Mouse (Mus musculus) adrenal gland, postnatal 0 days (tissue): ENCODE measurements around the gene Gm11595. TPM values are rescaled to one million over a fixed set of nuclear protein-coding genes. Genes with fewer than 3 reads are reported as not detected.

Experiments
- polyA plus RNA-seq: library from polyadenylated mRNA; unstranded; fragments of >200 nt; fragmentation: Nextera tagmentation; extraction: Ambion mirVana; gene quantifications from 2 replicates; pipeline ENCODE4 v1.2.1, GENCODE M21; 2015

The Gm11595 gene
- not detected in 2 replicates for polyA plus RNA-seq

DNA sequence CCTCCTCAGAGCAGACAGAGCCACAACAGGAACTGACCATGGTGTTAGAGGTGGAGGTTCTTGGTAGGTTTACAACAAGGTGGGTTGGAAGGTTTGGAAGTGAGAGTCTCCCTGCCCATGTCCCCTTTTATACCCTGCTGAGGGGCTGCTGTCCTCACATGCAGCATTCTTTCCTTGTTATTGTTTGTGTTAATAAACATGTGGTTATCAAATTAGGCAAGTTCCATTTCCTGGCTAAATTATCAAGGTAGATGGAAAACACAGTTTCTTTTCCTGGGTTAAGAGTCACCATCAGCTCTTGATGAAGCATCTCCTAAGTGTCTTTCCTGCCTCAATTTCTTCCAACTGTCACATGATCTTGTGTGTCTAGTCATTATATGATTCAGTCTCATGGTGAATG is at the start of gene Gm11595:
Gene Gm11595 (minus strand): TSS at position 101 of the 400 bp plus-strand sequence.

GRCm38 (mm10) chr11:99815566-99815965 is 42.9 kb upstream of the Gm11595 start, which contains the start of gene Gm11564:
Gene Gm11564 (minus strand): TSS chr11:99815666.

GRCm38 (mm10) chr11:99809792-99810191 is 37.1 kb upstream of the Gm11595 start, which contains the start of gene Krtap4-13:
Gene Krtap4-13 (minus strand): TSS chr11:99809892.

GRCm38 (mm10) chr11:99804346-99804745 is 31.6 kb upstream of the Gm11595 start, which contains the start of gene Gm11554:
Gene Gm11554 (minus strand): TSS chr11:99804446.

DNA sequence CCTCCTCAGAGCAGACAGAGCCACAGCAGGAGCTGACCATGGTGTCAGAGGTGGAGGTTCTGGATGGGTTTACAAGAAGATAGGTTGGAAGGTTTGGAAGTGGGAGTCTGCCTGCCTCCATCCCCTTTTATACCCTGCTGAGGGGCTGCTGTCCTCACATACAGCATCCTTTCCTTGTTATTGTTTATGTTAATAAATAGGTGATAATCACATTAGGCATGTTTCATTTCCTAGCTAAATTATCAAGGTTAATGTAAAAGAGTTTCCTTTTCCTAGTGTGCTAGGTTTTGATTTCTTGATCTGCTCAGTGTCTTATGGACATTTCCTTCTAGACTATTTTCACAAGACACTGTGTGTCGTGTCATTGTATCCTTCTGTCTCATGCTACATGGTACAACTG is 26.1 kb upstream of the Gm11595 start, which contains the start of gene Gm11569:
Gene Gm11569 (minus strand): TSS at position 101 of the 400 bp plus-strand sequence.

DNA sequence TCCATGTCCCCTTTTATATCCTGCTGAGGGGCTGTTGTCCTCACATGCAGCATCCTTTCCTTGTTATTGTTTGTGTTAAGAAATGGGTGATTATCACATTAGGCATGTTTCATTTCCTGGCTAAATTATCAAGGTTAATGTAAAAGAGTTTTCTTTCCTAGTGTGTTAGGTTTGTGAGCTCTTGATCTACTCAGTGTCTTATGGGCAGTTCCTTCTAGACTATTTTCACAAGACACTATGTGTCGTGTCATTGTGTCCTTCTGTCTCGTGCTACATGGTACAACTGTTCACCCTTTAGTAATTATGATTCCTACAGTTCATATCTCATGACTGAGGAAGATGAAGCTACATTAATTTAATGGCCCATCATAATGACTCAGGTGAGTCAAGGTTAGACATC is 20.7 kb upstream of the Gm11595 start, which contains the start of gene Gm11596:
Gene Gm11596 (minus strand): TSS at position 101 of the 400 bp plus-strand sequence.

GRCm38 (mm10) chr11:99784900-99785299 is 12.2 kb upstream of the Gm11595 start, which contains the start of gene Krtap4-9:
Gene Krtap4-9 (plus strand): TSS chr11:99785200.

DNA sequence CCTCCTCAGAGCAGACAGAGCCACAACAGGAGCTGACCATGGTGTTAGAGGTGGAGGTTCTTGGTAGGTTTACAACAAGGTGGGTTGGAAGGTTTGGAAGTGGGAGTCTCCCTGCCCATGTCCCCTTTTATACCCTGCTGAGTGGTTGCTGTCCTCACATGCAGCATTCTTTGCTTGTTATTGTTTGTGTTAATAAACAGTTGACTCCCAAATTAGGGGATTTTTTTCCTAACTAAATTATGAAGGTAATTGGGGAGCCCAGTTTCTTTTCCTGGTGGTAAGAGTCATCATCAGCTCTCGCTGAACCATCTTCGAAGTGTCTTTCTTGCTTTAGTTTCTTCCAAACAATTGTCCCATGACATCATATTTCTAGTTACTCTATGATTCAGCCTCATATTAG is 7.9 kb upstream of the Gm11595 start, which contains the start of gene Krtap4-8:
Gene Krtap4-8 (minus strand): TSS at position 101 of the 400 bp plus-strand sequence.

DNA sequence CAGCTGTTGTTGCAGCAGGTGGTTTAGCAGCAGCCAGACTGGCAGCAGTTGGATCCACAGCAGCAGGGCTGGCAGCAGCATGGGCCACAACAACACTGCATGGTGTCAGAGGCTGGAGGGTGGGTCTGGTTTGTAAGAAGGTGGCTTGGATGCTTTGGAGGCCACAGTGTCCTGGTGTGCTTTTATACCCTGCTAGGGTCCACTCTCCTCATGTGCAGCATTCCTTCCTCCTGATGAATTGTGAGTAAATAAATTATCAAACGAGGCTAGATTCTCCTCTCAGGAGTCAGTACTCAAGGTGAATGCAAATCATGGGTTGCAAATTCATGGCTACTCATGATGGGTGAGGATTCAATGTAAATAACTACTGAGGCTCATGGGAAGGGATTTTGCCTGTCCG is 38.5 kb downstream of the Gm11595 start, which contains the start of gene Gm14180:
Gene Gm14180 (minus strand): TSS at position 101 of the 400 bp plus-strand sequence.

Other genes with a start within 250 kb of the Gm11595 start
- gene Krt40, start 229.8 kb downstream of the Gm11595 start, polyA plus RNA-seq: not detected in 2 replicates
- gene Krtap3-3, start 222.0 kb downstream of the Gm11595 start, polyA plus RNA-seq: not detected in 2 replicates
- gene Krtap3-2, start 216.1 kb downstream of the Gm11595 start, polyA plus RNA-seq: not detected in 2 replicates
- not detected in 2 replicates for gene Gm11939, start 213.4 kb downstream of the Gm11595 start, polyA plus RNA-seq
- gene Krtap3-1, start 206.3 kb downstream of the Gm11595 start, polyA plus RNA-seq: not detected in 2 replicates
- not detected in 2 replicates for gene Krtap1-5, start 191.9 kb downstream of the Gm11595 start, polyA plus RNA-seq
- not detected in 2 replicates for gene Krtap1-4, start 189.3 kb downstream of the Gm11595 start, polyA plus RNA-seq
- gene Krtap1-3, start 181.6 kb downstream of the Gm11595 start, polyA plus RNA-seq: not detected in 2 replicates
- not detected in 2 replicates for gene Krtap9-3, start 174.8 kb downstream of the Gm11595 start, polyA plus RNA-seq
- not detected in 2 replicates for gene Gm11938, start 169.6 kb downstream of the Gm11595 start, polyA plus RNA-seq
- gene Gm11937, start 162.7 kb downstream of the Gm11595 start, polyA plus RNA-seq: not detected in 2 replicates
- not detected in 2 replicates for gene Krtap2-4, start 158.1 kb downstream of the Gm11595 start, polyA plus RNA-seq
- not detected in 2 replicates for gene Gm11562, start 152.5 kb downstream of the Gm11595 start, polyA plus RNA-seq
- gene Krtap4-1, start 144.7 kb downstream of the Gm11595 start, polyA plus RNA-seq: not detected in 2 replicates
- gene Krtap4-2, start 137.8 kb downstream of the Gm11595 start, polyA plus RNA-seq: not detected in 2 replicates
- gene Krtap4-7, start 128.8 kb downstream of the Gm11595 start, polyA plus RNA-seq: not detected in 2 replicates
- gene Gm11555, start 122.7 kb downstream of the Gm11595 start, polyA plus RNA-seq: not detected in 2 replicates
- gene Gm11563, start 114.0 kb downstream of the Gm11595 start, polyA plus RNA-seq: not detected in 2 replicates
- gene Krtap4-6, start 107.0 kb downstream of the Gm11595 start, polyA plus RNA-seq: not detected in 2 replicates
- gene Gm14190, start 82.2 kb downstream of the Gm11595 start, polyA plus RNA-seq: not detected in 2 replicates
- not detected in 2 replicates for gene Gm14180, start 38.6 kb downstream of the Gm11595 start, polyA plus RNA-seq
- gene Krtap4-8, start 7.8 kb upstream of the Gm11595 start, polyA plus RNA-seq: not detected in 2 replicates
- gene Krtap4-9, start 12.3 kb upstream of the Gm11595 start, polyA plus RNA-seq: not detected in 2 replicates
- gene Gm11596, start 20.6 kb upstream of the Gm11595 start, polyA plus RNA-seq: not detected in 2 replicates
- gene Gm11569, start 26.0 kb upstream of the Gm11595 start, polyA plus RNA-seq: not detected in 2 replicates
- not detected in 2 replicates for gene Gm11554, start 31.5 kb upstream of the Gm11595 start, polyA plus RNA-seq
- gene Krtap4-13, start 37.0 kb upstream of the Gm11595 start, polyA plus RNA-seq: not detected in 2 replicates
- not detected in 2 replicates for gene Gm11564, start 42.8 kb upstream of the Gm11595 start, polyA plus RNA-seq
- gene 2300003K06Rik, start 65.2 kb upstream of the Gm11595 start, polyA plus RNA-seq: not detected in 2 replicates
- gene Krtap4-16, start 78.7 kb upstream of the Gm11595 start, polyA plus RNA-seq: not detected in 2 replicates
- gene Gm11568, start 85.0 kb upstream of the Gm11595 start, polyA plus RNA-seq: not detected in 2 replicates
- not detected in 2 replicates for gene Gm11559, start 91.6 kb upstream of the Gm11595 start, polyA plus RNA-seq
- gene Krtap9-1, start 100.5 kb upstream of the Gm11595 start, polyA plus RNA-seq: not detected in 2 replicates
- gene Gm11567, start 106.3 kb upstream of the Gm11595 start, polyA plus RNA-seq: not detected in 2 replicates
- gene Krtap31-1, start 135.0 kb upstream of the Gm11595 start, polyA plus RNA-seq: not detected in 2 replicates
- gene Gm11565, start 141.8 kb upstream of the Gm11595 start, polyA plus RNA-seq: not detected in 2 replicates
- gene Krtap31-2, start 163.4 kb upstream of the Gm11595 start, polyA plus RNA-seq: not detected in 2 replicates
- gene Krtap9-5, start 175.6 kb upstream of the Gm11595 start, polyA plus RNA-seq: not detected in 2 replicates
- gene Krtap29-1, start 206.1 kb upstream of the Gm11595 start, polyA plus RNA-seq: not detected in 2 replicates
- not detected in 2 replicates for gene Krtap16-1, start 213.7 kb upstream of the Gm11595 start, polyA plus RNA-seq
- not detected in 2 replicates for gene Krtap17-1, start 221.1 kb upstream of the Gm11595 start, polyA plus RNA-seq
- not detected in 2 replicates for gene Krt33a, start 243.3 kb upstream of the Gm11595 start, polyA plus RNA-seq